Mouse (Mus musculus) stomach, embryonic 14.5 days (tissue): ENCODE data around the gene BC048679. TPM values are rescaled to one million over a fixed set of nuclear protein-coding genes. Genes with fewer than 3 reads are reported as not detected.
"Not testable (repeated sequence)": the region's sequence is repeated elsewhere in the genome, so short reads cannot be mapped to it uniquely, and the experiment has no call there.

ENCODE experiments used
- ATAC-seq: fragments of 200-750 bp; cut with Nextera tagmentation; 2 replicates; pipeline ENCODE4 v1.8.0; 2017; ENCODE audit warnings: low read depth, moderate TSS enrichment; ENCODE audit not compliant: insufficient number of reproducible peaks, insufficient read depth, low FRiP score
- H3K27ac ChIP-seq: fragments of 300-500 bp; sonication (generic); 2 replicates; pipeline ENCODE4 v1.5.1; 2014; ENCODE audit warnings: mild to moderate bottlenecking, low read length, moderate library complexity, mixed read lengths
- H3K27me3 ChIP-seq: fragments of 300-500 bp; sonication (generic); 2 replicates; pipeline ENCODE4 v1.6.1; 2014; ENCODE audit warnings: low read length, control low read depth, mixed read lengths; ENCODE audit not compliant: control insufficient read depth, insufficient read depth
- H3K36me3 ChIP-seq: fragments of 300-500 bp; sonication (generic); 2 replicates; pipeline ENCODE4 v1.6.1; 2014; ENCODE audit warnings: mild to moderate bottlenecking, control low read depth, low read length, moderate library complexity, mixed read lengths; ENCODE audit not compliant: control insufficient read depth, insufficient read depth
- H3K4me1 ChIP-seq: fragments of 300-500 bp; sonication (generic); 2 replicates; pipeline ENCODE4 v1.6.1; 2014; ENCODE audit warnings: low read length, control low read depth, mixed read lengths; ENCODE audit not compliant: control insufficient read depth, insufficient read depth
- H3K4me2 ChIP-seq: fragments of 300-500 bp; sonication (generic); replicated peaks from 2 replicates; pipeline ENCODE4 v1.6.1; 2014; ENCODE audit warnings: low read depth, low read length, control low read depth
- H3K4me3 ChIP-seq: fragments of 300-500 bp; sonication (generic); 2 replicates; pipeline ENCODE4 v1.5.1; 2014; ENCODE audit warnings: low read depth, low read length, control low read depth
- H3K9ac ChIP-seq: fragments of 300-500 bp; sonication (generic); replicated peaks from 2 replicates; pipeline ENCODE4 v1.6.1; 2014; ENCODE audit warnings: low read depth, mild to moderate bottlenecking, control low read depth, low read length, moderate library complexity, mixed read lengths
- H3K9me3 ChIP-seq: fragments of 300-500 bp; sonication (generic); 2 replicates; pipeline ENCODE4 v1.6.1; 2016; ENCODE audit warnings: low read depth, low read length, control low read depth; ENCODE audit not compliant: control insufficient read depth
- WGBS: fragments of 180-500 bp; shearing (Covaris S2); extraction: QIAGEN DNeasy Blood & Tissue Kit; methylation state at CpG from one replicate; pipeline ENCODE4 v1.1.7; 2014; 5-methylcytosine and 5-hydroxymethylcytosine counted together
- polyA plus RNA-seq: library from polyadenylated mRNA; unstranded; fragments of >200 nt; fragmentation: Nextera tagmentation; extraction: Ambion mirVana; gene quantifications from 2 replicates; pipeline ENCODE4 v1.2.1, GENCODE M21; 2014

The BC048679 gene
- polyA plus RNA-seq, 1 experiment from 2014 or later = not detected

DNA sequence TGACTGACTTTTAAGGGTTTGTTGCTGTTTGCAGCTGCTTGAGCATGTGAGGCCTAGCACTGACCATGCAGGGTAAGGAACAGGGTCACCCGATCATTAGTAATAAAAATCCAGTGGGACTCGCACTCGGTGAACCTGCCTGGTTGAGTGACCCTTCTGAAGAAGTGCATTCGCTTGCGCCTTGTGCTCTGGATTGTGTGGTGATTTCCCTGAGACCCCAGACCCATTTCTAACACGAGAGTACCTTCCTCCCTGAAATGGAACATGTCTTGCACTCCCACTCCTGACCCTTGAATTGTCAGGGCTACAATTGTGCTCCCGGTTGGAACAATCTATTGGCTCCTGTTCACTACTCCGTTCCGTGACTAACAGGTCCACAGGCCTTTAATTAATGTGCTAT lies 5.5 kb downstream of the BC048679 start:
- whole genome bisulfite sequencing = 47% methylated on average over 9 of the region's 9 CpGs
- H3K4me3 ChIP-seq = peak overlapping the region; percentile 44; the same call in 1 of the 2 replicates
- H3K27ac ChIP-seq = no peak overlapping the region

DNA sequence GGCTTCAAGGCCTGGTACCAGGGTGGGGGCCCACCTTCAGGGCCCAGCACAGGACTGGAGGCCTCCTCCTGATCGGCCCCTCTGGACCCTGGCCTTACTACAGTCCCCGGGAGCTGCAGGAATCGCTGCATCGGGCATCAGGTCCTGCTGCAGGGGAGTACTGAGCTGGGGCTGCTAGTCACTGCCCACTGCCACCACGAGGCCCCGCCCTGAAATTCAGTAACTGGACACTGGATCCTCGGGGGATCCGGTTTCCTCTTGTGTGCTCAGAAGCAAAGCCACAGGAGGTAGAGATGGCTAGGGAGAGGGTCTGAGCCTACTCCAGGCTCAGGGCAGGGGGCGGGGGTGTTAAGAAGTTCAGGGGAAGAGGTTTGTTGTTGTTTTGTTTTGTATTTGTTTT lies 8.4 kb downstream of the BC048679 start:
- no peaks in the 10 kb centered on the region for H3K9me3 ChIP-seq
- no peak overlapping the region for H3K9ac ChIP-seq
- H3K4me2 ChIP-seq = no peak overlapping the region
- H3K36me3 ChIP-seq = no peaks in the 10 kb centered on the region
- no peak overlapping the region for H3K4me3 ChIP-seq
- H3K27ac ChIP-seq = no peak overlapping the region
- no peaks in the 10 kb centered on the region for H3K27me3 ChIP-seq
- 9% methylated on average over 9 of the region's 9 CpGs for WGBS
- ATAC-seq = no peak
- no peaks in the 10 kb centered on the region for H3K4me1 ChIP-seq

More for the DNA sequence above, 5.5 kb downstream of the BC048679 start:
- Histone ChIP-seq H3K9ac (no peak overlapping the region), H3K27me3 (no peaks in the 10 kb centered on the region), H3K4me1 (no peaks in the 10 kb centered on the region), H3K9me3 (no peaks in the 10 kb centered on the region), H3K4me2 (no peak overlapping the region), H3K36me3 (no peaks in the 10 kb centered on the region)
- no peak for ATAC-seq

DNA sequence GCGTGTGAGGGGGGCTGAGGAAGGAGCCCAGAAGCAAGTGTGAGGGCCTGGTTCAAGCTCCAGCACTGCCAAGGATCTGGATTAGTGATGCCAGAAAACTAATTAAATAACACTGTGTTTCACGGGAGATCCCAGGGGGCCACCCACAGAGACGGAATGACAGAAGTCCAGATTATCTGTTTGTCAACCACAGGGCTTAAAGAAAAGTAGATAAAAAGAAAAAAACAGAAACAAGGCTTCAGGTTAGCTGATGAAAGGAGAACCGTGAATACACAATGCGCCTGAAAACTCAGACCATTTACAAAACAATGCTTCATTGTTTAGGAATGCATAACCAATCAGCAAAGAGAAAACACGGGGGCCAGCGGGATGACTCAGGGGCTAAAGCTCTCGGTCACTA lies 17.3 kb downstream of the BC048679 start:
- Histone ChIP-seq H3K4me1 (no peaks in the 10 kb centered on the region), H3K36me3 (no peaks in the 10 kb centered on the region), H3K9ac (no peak overlapping the region), H3K27ac (no peak overlapping the region), H3K4me2 (no peak overlapping the region), H3K9me3 (no peaks in the 10 kb centered on the region), H3K4me3 (no peak overlapping the region), H3K27me3 (no peaks in the 10 kb centered on the region; the same call in 1 of the 2 replicates)
- ATAC-seq = no peak
- WGBS = 15% methylated on average over 8 of the region's 8 CpGs

DNA sequence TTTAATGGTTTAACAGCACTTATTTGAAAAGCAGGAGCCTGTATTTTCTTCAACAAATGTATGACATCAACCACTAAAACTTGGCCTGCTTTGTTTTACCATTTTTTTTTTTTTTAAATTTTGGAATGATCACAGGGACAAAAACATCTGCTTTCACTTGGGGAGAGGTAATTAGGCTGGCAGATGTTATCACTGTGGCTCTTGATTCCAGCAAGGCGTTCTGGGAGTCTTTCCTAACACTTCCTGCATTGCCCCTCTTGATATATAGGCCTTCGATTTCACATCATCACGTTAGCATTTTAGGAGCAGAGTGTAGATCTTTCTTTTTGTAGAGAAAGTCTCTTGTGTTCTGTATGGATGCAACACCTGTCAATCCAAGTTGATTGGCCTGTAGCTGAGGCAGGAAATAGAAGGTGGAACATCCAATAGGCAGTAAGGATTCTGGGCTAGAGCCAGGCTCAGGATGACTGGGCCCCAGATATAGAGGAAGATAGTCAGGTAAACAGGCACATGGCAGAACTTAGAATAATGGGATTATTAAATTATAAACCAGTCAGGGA lies 18.5 kb downstream of the BC048679 start:
- Histone ChIP-seq H3K4me1 (no peaks in the 10 kb centered on the region), H3K27ac (no peak overlapping the region), H3K4me2 (no peak overlapping the region), H3K36me3 (no peaks in the 10 kb centered on the region), H3K4me3 (no peak overlapping the region), H3K27me3 (no peaks in the 10 kb centered on the region; the same call in 1 of the 2 replicates), H3K9ac (no peak overlapping the region), H3K9me3 (no peaks in the 10 kb centered on the region)
- WGBS = 69% methylated on average over 3 of the region's 3 CpGs
- ATAC-seq = no peak

DNA sequence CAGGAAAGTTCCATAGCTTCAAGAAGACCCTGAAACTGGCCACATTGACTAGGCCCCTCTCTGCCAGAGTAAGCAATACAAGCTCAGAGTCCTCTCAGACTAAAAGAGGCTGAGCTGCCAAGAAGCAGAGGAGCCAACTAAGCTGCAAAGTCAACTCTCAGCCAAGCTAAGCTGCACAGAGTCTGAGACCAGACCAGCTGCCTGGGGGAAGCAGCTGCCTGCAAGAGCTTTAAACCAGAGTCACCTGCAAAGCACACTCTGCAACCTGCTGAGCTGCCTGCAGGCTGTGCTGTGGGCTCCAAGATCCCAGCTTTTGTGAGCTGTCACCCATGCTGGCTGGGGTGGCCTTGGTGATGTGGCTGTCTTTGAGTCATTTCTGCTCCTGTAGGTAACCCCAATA lies 19.8 kb downstream of the BC048679 start:
- not testable (repeated sequence) for H3K4me3 ChIP-seq, H3K27ac ChIP-seq, H3K9me3 ChIP-seq, H3K27me3 ChIP-seq, H3K4me1 ChIP-seq, H3K36me3 ChIP-seq, H3K9ac ChIP-seq, ATAC-seq, H3K4me2 ChIP-seq

DNA sequence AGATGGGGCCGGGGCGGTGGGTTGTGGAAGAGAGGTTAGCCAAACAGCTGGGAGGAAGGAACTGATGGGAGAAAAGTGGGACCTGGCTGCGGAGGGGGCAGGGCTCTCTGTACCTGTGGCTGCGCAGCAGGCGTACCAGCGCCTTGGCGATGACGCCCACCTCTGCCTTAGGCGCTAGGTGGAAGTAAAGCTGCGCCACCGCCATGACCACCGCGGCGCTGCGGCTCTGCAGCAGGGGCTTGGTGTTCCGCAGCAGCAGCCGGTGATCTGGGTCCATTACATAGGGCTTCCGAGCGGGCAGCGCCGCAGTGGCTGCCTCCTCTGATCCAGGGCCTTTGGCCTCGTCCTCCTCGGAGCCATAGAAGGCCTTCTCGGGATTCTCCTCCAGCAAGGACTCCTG lies 21.2 kb downstream of the BC048679 start:
- Histone ChIP-seq H3K27me3 (no peaks in the 10 kb centered on the region; the same call in 1 of the 2 replicates), H3K27ac (no peak overlapping the region), H3K9me3 (no peaks in the 10 kb centered on the region), H3K4me2 (no peak overlapping the region; the same call in 1 of the 2 replicates), H3K9ac (no peak overlapping the region), H3K4me3 (no peak overlapping the region), H3K4me1 (no peaks in the 10 kb centered on the region), H3K36me3 (no peaks in the 10 kb centered on the region)
- ATAC-seq = no peak
- 4% methylated on average over 24 of the region's 24 CpGs for WGBS

DNA sequence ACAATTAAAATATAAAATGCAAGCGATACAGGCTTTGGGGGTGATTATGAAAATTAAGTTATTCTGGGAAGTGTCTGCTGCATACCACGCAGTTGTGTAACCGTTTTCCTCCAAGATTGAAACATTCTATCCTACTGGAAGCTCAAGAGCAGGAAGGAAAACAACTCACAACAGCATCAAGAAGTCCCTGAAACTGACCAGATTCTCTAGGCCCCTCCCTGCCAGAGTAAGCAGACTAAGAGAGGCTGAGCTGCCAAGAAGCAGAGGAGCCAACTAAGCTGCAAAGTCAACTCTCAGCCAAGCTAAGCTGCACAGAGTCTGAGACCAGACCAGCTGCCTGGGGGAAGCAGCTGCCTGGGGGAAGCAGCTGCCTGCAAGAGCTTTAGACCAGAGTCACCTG lies 22.9 kb downstream of the BC048679 start:
- H3K4me2 ChIP-seq = no peak overlapping the region
- no peak for ATAC-seq
- no peak overlapping the region for H3K4me3 ChIP-seq
- no peak overlapping the region for H3K27ac ChIP-seq
- no peaks in the 10 kb centered on the region for H3K4me1 ChIP-seq
- no peaks in the 10 kb centered on the region; the same call in 1 of the 2 replicates for H3K27me3 ChIP-seq
- H3K9me3 ChIP-seq = no peaks in the 10 kb centered on the region
- no peaks in the 10 kb centered on the region for H3K36me3 ChIP-seq
- WGBS = 66% methylated on average over 3 of the region's 3 CpGs
- no peak overlapping the region for H3K9ac ChIP-seq

DNA sequence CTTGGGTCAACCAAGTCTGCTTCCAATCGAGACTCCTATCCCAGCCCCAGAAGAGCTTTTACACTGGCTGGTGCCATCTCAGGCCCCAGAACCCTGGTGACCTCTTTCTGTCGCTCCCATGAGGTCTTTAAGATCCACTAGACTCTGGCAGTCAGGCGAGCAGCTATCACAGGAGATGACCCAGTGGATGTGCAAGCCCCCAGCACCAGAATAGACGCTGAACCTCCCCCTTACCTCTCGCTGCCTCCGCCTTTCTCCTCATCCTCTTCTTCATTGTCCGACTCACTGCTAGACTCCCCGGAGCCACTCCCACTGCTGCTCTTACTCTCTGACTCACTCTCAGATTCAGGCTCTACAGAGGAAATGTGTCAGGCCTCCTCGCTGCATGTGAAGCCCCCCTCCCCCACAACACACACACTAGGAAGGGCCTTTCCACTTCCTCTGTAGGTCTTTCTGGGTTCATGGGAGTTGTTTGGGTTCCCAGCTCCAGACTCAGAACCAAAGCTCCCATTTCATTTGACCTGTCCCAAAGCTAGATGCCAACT lies 33.1 kb downstream of the BC048679 start:
- Histone ChIP-seq H3K36me3 (no peaks in the 10 kb centered on the region), H3K4me3 (no peak overlapping the region), H3K9me3 (no peaks in the 10 kb centered on the region), H3K4me2 (no peak overlapping the region), H3K9ac (no peak overlapping the region), H3K4me1 (no peaks in the 10 kb centered on the region), H3K27me3 (no peaks in the 10 kb centered on the region), H3K27ac (no peak overlapping the region)
- 65% methylated on average over 9 of the region's 9 CpGs for WGBS
- ATAC-seq = no peak

DNA sequence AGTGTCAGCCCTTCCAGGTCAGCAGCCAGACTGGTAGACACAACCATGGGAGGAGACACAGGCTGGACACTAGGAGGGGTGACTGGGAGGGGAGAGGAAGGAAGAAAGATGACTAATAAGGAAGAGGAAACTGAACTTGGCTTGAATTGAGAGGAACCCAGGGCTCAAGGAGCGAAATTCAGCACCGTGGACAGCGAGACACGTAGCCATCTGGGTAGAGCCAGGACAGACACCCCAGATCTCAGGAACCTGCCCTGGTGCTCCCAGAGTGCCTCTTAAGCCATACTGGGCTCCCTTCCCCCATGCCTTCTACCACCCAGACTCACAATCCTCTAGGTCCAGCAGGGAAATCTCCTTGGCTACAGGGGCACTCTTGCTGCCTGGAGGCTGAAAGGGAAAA lies 34.0 kb downstream of the BC048679 start:
- Histone ChIP-seq H3K9ac (no peak overlapping the region), H3K36me3 (no peaks in the 10 kb centered on the region), H3K4me3 (no peak overlapping the region), H3K4me2 (no peak overlapping the region), H3K4me1 (no peaks in the 10 kb centered on the region), H3K9me3 (no peaks in the 10 kb centered on the region), H3K27me3 (no peaks in the 10 kb centered on the region), H3K27ac (no peak overlapping the region)
- 1% methylated on average over 4 of the region's 4 CpGs for WGBS
- ATAC-seq = no peak
